Mouse (Mus musculus): Measurements from ENCODE around the gene Kcnh1.

Gene Kcnh1

GRCm38 (mm10) chr1:192315392-192316070, 125.0 kb downstream of the Kcnh1 start:
- DNase-seq (ENCODE audit: low spot score) = no peak

GRCm38 (mm10) chr1:192324223-192324622, 133.6 kb downstream of the Kcnh1 start:
- DNase-seq (ENCODE audit: low spot score) = no peak

DNA sequence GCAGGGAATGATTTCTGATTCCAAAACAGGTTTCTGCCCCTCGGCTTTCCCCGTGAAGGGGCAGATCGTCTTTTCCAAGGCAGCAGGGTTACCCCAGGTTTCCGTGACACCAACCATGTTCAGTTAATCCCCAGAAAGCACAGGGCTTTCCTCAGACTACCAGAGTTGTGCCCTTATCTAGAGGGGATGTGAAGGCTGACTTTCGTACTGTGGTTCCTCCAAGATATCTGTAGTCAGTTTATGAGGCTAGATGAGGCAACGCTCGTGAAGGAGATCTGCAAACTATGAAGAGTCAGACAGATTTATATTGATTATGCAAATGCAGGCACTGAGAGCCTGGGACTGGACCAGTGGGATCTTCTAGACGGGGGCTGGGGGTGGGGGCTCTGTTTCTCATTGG, 136.5 kb downstream of the Kcnh1 start:
- DNase-seq (ENCODE audit: low spot score) = no peak

- no peak for DNase-seq (ENCODE audit: low spot score)
These were observed 140.6 kb downstream of the Kcnh1 start for GRCm38 (mm10) chr1:192331207-192331606.

- no peak for DNase-seq (ENCODE audit: low spot score)
These were observed 145.5 kb downstream of the Kcnh1 start for GRCm38 (mm10) chr1:192336029-192336428.

GRCm38 (mm10) chr1:192339361-192340077, 148.9 kb downstream of the Kcnh1 start:
- DNase-seq (ENCODE audit: low spot score) = no peak

DNA sequence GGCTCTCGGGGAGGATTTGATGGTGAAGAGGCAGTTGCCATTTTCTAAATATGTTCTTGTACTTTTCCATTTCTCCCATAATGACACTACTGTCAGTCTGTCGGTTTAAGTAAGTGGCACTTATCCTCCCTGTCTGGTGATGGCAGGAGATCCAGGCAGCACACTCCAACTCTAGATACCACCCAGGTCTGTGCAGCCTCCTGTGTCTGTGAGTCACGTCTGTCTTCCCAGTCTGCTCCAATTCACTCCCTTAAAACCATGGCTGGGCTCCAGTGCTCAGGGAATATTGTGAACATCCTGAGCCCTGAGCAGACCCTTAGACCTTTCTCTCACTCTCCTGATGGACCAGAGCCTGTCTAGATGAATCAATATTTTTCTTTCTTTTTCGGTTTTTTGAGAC, 151.2 kb downstream of the Kcnh1 start:
- no peak for DNase-seq (ENCODE audit: low spot score)

GRCm38 (mm10) chr1:192343996-192344395, 153.4 kb downstream of the Kcnh1 start:
- DNase-seq (ENCODE audit: low spot score) = no peak

- DNase-seq (ENCODE audit: low spot score) = no peak
These were observed 156.8 kb downstream of the Kcnh1 start for GRCm38 (mm10) chr1:192347327-192347726.

DNA sequence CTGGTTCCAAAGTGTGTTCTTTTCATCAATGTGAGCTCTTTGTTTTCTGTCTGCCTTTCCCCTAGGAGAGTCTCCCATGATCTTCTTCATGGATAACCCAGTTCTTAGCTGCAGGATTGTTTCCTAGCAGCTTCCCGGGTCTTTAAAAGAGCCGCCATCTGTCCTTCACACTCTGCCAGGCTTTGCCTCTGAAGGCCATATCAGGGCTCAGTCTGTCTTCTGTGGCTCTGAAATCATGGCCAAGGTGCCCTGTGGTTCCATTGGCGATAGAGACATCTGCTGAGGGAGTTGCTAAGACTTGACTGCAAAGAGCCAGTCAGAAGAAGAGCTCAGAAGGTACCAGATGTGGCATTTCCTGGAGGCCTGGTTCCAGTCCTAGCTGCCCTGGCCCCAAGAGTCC, 165.7 kb downstream of the Kcnh1 start:
- DNase-seq (ENCODE audit: low spot score) = no peak

DNA sequence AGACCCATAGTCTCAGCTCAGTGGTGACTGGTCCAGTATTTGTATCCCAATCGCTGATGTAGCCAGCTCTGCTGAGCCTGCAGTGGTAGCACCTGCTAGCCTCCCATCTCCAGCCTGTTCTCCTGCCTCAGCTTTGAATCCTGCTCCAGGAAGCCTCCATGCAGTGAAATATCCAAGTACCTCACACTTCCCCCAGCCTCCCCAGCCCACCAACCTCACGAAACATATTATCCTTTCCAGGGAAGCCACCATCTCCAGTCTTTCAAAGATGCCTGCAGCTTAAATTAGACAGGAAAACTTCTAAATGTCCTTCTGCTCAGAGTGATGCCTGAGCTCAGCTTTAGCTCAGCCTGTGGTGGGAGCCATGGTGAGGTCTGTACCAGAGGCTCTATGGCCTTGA, 168.6 kb downstream of the Kcnh1 start:
- no peak for DNase-seq (ENCODE audit: low spot score)

GRCm38 (mm10) chr1:192368336-192368735, 177.8 kb downstream of the Kcnh1 start:
- no peak for DNase-seq (ENCODE audit: low spot score)

GRCm38 (mm10) chr1:192371943-192372614, 181.5 kb downstream of the Kcnh1 start:
- DNase-seq (ENCODE audit: low spot score) = no peak

DNA sequence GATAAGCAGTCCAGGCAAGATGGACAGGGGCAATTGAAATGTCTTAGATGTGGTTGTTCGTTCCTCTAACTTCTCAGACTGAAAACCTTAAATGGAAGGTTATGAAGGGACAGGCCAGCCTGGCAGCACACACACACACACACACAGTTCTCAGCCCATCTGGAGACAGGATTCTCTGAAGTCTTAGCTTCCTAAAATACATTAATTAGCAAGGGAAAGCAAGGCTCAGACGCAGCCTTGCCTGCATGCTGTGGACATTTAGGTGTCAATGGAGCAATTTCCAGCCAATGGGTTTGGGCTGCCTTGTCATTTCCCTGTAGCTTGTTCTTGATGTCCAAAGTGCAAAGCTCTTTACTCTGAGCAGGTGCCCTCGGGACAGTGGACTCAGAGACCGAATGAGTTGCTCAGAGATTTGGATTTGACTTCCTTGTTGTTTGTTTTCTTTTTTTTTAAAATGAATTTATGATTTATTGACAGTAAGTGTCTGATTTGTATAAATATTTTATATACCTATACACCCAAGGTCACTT, 188.0 kb downstream of the Kcnh1 start:
- DNase-seq (ENCODE audit: low spot score) = no peak

DNA sequence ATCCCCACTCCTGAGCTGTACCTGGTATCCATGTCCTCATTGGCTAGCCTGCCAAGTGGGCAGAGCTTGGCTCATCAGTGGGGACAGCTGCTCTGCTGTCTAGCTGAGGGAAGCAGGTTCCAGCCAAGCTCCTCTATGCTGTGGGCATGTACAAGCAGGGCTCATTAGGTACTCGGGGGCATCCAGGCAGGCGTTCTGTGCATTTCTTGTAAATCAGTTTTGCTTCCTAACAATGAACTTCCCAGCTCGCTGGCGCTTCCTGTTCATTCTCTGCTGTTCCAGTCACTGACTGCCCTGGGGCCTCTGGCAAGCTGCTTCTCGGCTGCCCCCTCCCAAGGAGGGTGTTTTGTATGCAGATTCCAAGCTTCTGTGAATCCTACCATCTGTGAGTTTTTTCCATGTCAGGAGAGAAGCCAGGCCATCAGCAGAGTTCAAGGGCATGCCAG, 190.0 kb downstream of the Kcnh1 start:
- DNase-seq (ENCODE audit: low spot score) = no peak

DNA sequence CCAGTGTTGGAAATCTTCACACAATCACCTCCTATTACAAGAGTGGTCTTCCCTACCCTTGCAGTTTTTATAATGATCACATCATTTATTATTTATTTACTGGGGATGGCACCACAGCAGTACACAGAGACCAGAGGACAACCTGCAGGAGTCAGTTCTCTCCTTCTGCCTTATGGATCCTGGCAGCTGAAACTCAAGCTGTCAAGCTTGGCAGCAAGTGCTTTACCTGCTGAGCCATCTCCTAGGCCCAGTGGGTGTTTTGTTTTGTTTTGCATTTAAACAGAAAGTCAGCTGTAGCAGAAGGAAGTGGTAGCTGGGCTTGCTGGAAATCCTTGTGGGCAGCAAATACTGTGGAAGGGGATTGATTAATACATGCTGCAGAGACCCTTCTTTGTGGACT, 197.1 kb downstream of the Kcnh1 start:
- DNase-seq (ENCODE audit: low spot score) = no peak

DNA sequence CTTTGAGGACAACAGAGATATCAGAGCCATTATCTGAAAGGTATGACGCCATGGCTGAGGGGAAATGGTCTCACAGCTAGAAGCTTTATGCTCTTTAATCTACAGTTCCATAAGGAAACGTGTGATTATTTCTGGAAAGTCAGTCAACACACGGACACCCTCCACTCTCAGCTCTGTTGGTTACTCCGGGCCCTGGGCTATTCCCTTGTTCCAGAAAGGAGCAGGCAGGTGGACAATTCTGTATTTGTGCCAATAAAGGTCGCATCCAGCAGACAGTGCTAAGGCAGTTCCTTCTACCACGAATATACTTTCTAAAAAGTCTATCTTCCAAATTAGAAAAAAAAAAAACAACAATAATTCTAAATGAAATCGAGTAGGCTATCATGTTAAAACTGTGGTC, 200.5 kb downstream of the Kcnh1 start:
- no peak for DNase-seq (ENCODE audit: low spot score)

- no peak for DNase-seq (ENCODE audit: low spot score)
These were observed 201.7 kb downstream of the Kcnh1 start for GRCm38 (mm10) chr1:192392232-192392631.

- no peak for DNase-seq (ENCODE audit: low spot score)
These were observed 209.3 kb downstream of the Kcnh1 start for GRCm38 (mm10) chr1:192399667-192400490.

- DNase-seq (ENCODE audit: low spot score) = no peak
These were observed 210.4 kb downstream of the Kcnh1 start for GRCm38 (mm10) chr1:192400991-192401390.

GRCm38 (mm10) chr1:192402911-192403704, 212.5 kb downstream of the Kcnh1 start:
- no peak for DNase-seq (ENCODE audit: low spot score)

Measured in urinary bladder, postnatal 10 days (tissue).